Mouse (Mus musculus): ENCODE measurements at regions not wholly inside any gene's neighbourhood (a gene's known extent, or its start where the extent isn't known, plus 50 kb on each side); places are given as distances from the start of the nearest gene placed in this dataset.

- Histone ChIP-seq H3K4me2 (ENCODE audit: low read depth) (no peak overlapping the region), H3K79me2 (ENCODE audit: control insufficient read depth, insufficient read depth) (no peaks in the 10 kb centered on the region), H3K36me3 (ENCODE audit: control insufficient read depth, insufficient read depth) (no peaks in the 10 kb centered on the region), H3K27me3 (ENCODE audit: control insufficient read depth, insufficient read depth, insufficient read length) (no peaks in the 10 kb centered on the region), H3ac (ENCODE audit: control insufficient read depth, insufficient read length) (no peak overlapping the region), H3K4me3 (no peak overlapping the region)
- TF ChIP-seq MAX (IDR thresholded peaks at IDR 0.05; ENCODE audit: low read depth) (no peak), TCF12 (IDR thresholded peaks at IDR 0.05; ENCODE audit: insufficient read depth, poor library complexity, severe bottlenecking) (no peak), MYOD1 (IDR thresholded peaks at IDR 0.05; ENCODE audit: control insufficient read depth in 1 of 3, insufficient read length in 2 of 3, low read depth in 2 of 3) (no peak), USF1 (IDR thresholded peaks at IDR 0.05; ENCODE audit: low read depth) (no peak)
Measured at GRCm38 (mm10) chr3:100365354-100365945, 123.7 kb downstream of the Tent5c start.

GRCm38 (mm10) chr3:100364706-100365105 lies 124.4 kb downstream of the Tent5c start:
- H3K27me3 ChIP-seq (ENCODE audit: control insufficient read depth, insufficient read depth, insufficient read length) = no peaks in the 10 kb centered on the region
- no peak overlapping the region for H3K4me2 ChIP-seq (ENCODE audit: low read depth)
- no peak overlapping the region for H3K4me3 ChIP-seq
- TF ChIP-seq E2F4 (IDR thresholded peaks at IDR 0.05; ENCODE audit: insufficient read depth) (no peak), SRF (IDR thresholded peaks at IDR 0.05; ENCODE audit: control insufficient read depth, insufficient read length, low read depth) (no peak), MAX (IDR thresholded peaks at IDR 0.05; ENCODE audit: low read depth) (no peak), TCF3 (IDR thresholded peaks at IDR 0.05; ENCODE audit: insufficient read length, low read depth) (no peak)
- no peak overlapping the region for H3ac ChIP-seq (ENCODE audit: control insufficient read depth, insufficient read length)
- no peaks in the 10 kb centered on the region for H3K36me3 ChIP-seq (ENCODE audit: control insufficient read depth, insufficient read depth)
- no peaks in the 10 kb centered on the region for H3K79me2 ChIP-seq (ENCODE audit: control insufficient read depth, insufficient read depth)

- no peak overlapping the region for H3ac ChIP-seq (ENCODE audit: control insufficient read depth, insufficient read length)
- H3K4me3 ChIP-seq = no peak overlapping the region
- no peaks in the 10 kb centered on the region for H3K27me3 ChIP-seq (ENCODE audit: control insufficient read depth, insufficient read depth, insufficient read length)
- no peak for TF ChIP-seq E2F4 (IDR thresholded peaks at IDR 0.05; ENCODE audit: insufficient read depth)
- TF ChIP-seq MYOD1 (IDR thresholded peaks at IDR 0.05; ENCODE audit: control insufficient read depth in 1 of 3, insufficient read length in 2 of 3, low read depth in 2 of 3) = peak in 2 of 3 experiments; percentile 36 to 44
- no peak for TF ChIP-seq USF1 (IDR thresholded peaks at IDR 0.05; ENCODE audit: low read depth)
- no peak for TF ChIP-seq MAX (IDR thresholded peaks at IDR 0.05; ENCODE audit: low read depth)
- TF ChIP-seq REST (IDR thresholded peaks at IDR 0.05; ENCODE audit: insufficient read depth, insufficient read length) = no peak
- H3K79me2 ChIP-seq (ENCODE audit: control insufficient read depth, insufficient read depth) = no peaks in the 10 kb centered on the region
- peak overlapping the region; percentile 12 for H3K4me2 ChIP-seq (ENCODE audit: low read depth)
- H3K36me3 ChIP-seq (ENCODE audit: control insufficient read depth, insufficient read depth) = no peaks in the 10 kb centered on the region
Measured at GRCm38 (mm10) chr3:100362983-100363382, 126.1 kb downstream of the Tent5c start.

- H3K4me3 ChIP-seq = no peak overlapping the region
- H3K79me2 ChIP-seq (ENCODE audit: control insufficient read depth, insufficient read depth) = no peaks in the 10 kb centered on the region
- no peak overlapping the region for H3ac ChIP-seq (ENCODE audit: control insufficient read depth, insufficient read length)
- TF ChIP-seq REST (IDR thresholded peaks at IDR 0.05; ENCODE audit: insufficient read depth, insufficient read length) (no peak), CEBPB (IDR thresholded peaks at IDR 0.05; ENCODE audit: insufficient read depth, poor library complexity, severe bottlenecking) (no peak), TCF3 (IDR thresholded peaks at IDR 0.05; ENCODE audit: insufficient read length, low read depth) (no peak)
- no peaks in the 10 kb centered on the region for H3K27me3 ChIP-seq (ENCODE audit: control insufficient read depth, insufficient read depth, insufficient read length)
- no peak overlapping the region for H3K4me2 ChIP-seq (ENCODE audit: low read depth)
- no peaks in the 10 kb centered on the region for H3K36me3 ChIP-seq (ENCODE audit: control insufficient read depth, insufficient read depth)
Measured at GRCm38 (mm10) chr3:100360019-100360418, 129.1 kb downstream of the Tent5c start.

- Histone ChIP-seq H3K36me3 (ENCODE audit: control insufficient read depth, insufficient read depth) (no peaks in the 10 kb centered on the region), H3K27me3 (ENCODE audit: control insufficient read depth, insufficient read depth, insufficient read length) (no peaks in the 10 kb centered on the region), H3K4me2 (ENCODE audit: low read depth) (peak overlapping the region; percentile 67), H3K79me2 (ENCODE audit: control insufficient read depth, insufficient read depth) (no peaks in the 10 kb centered on the region), H3ac (ENCODE audit: control insufficient read depth, insufficient read length) (no peak overlapping the region), H3K4me3 (no peak overlapping the region)
- no peak for TF ChIP-seq MYOG (IDR thresholded peaks at IDR 0.05; ENCODE audit: control insufficient read depth in 1 of 3, insufficient read depth in 1 of 3, insufficient read length in 2 of 3, low read depth in 2 of 3)
Measured at GRCm38 (mm10) chr3:100359036-100359435, 130.1 kb downstream of the Tent5c start.

- Histone ChIP-seq H3ac (ENCODE audit: control insufficient read depth, insufficient read length) (no peak overlapping the region), H3K27me3 (ENCODE audit: control insufficient read depth, insufficient read depth, insufficient read length) (no peaks in the 10 kb centered on the region), H3K36me3 (ENCODE audit: control insufficient read depth, insufficient read depth) (no peaks in the 10 kb centered on the region), H3K79me2 (ENCODE audit: control insufficient read depth, insufficient read depth) (no peaks in the 10 kb centered on the region), H3K4me2 (ENCODE audit: low read depth) (peak overlapping the region; percentile 43), H3K4me3 (no peak overlapping the region)
- TF ChIP-seq MYOD1 (IDR thresholded peaks at IDR 0.05; ENCODE audit: control insufficient read depth in 1 of 3, insufficient read length in 2 of 3, low read depth in 2 of 3) (peak in 2 of 3 experiments; percentile 60 to 81), MYOG (IDR thresholded peaks at IDR 0.05; ENCODE audit: control insufficient read depth in 1 of 3, insufficient read depth in 1 of 3, insufficient read length in 2 of 3, low read depth in 2 of 3) (peak in 2 of 3 experiments; percentile 53 to 78), USF1 (IDR thresholded peaks at IDR 0.05; ENCODE audit: low read depth) (no peak)
Measured at GRCm38 (mm10) chr3:100333478-100333877, 155.6 kb downstream of the Tent5c start.

All from myocyte (in vitro differentiated cells).